Mouse (Mus musculus) forebrain, embryonic 10.5 days (tissue): ENCODE results near the gene Masp2. TPM values are rescaled to one million over a fixed set of nuclear protein-coding genes. Genes with fewer than 3 reads are reported as not detected.
A peak's percentile ranks its signal among the peaks of the same experiment; 100 is the strongest.

Experiments used
- DNase-seq: peaks from one replicate; pipeline ENCODE4 v3.0.0-alpha.2; 2017; ENCODE audit warnings: low spot score; ENCODE audit errors: extremely low spot score
- H3K27ac ChIP-seq: fragments of 300-500 bp; sonication (generic); 2 replicates; pipeline ENCODE4 v1.5.1; 2016; ENCODE audit warnings: mild to moderate bottlenecking
- H3K27me3 ChIP-seq: fragments of 300-500 bp; sonication (generic); 2 replicates; pipeline ENCODE4 v1.6.1; 2016; ENCODE audit warnings: mild to moderate bottlenecking; ENCODE audit not compliant: poor library complexity, severe bottlenecking
- H3K36me3 ChIP-seq: fragments of 300-500 bp; sonication (generic); replicated peaks from 2 replicates; pipeline ENCODE4 v1.6.1; 2016; ENCODE audit warnings: mild to moderate bottlenecking, moderate library complexity
- H3K4me1 ChIP-seq: fragments of 300-500 bp; sonication (generic); 2 replicates; pipeline ENCODE4 v1.6.1; 2016
- H3K4me3 ChIP-seq: fragments of 300-500 bp; sonication (generic); 2 replicates; pipeline ENCODE4 v1.5.1; 2016; ENCODE audit warnings: mild to moderate bottlenecking, moderate library complexity
- H3K9me3 ChIP-seq: fragments of 300-500 bp; sonication (generic); 2 replicates; pipeline ENCODE4 v1.6.1; 2016; ENCODE audit warnings: mild to moderate bottlenecking, moderate library complexity
- WGBS: fragments of 180-500 bp; shearing (Covaris S2); methylation state at CpG from one replicate; pipeline ENCODE4 v1.1.7; 2016; 5-methylcytosine and 5-hydroxymethylcytosine counted together
- polyA plus RNA-seq: library from polyadenylated mRNA; unstranded; fragments of >200 nt; fragmentation: Nextera tagmentation; extraction: Ambion mirVana; gene quantifications from 2 replicates; pipeline ENCODE4 v1.2.1, GENCODE M21; 2016

Gene Masp2
- polyA plus RNA-seq = 0.22 TPM in 1 of 2 replicates, not detected in the other

- H3K9me3 ChIP-seq = peaks cover 15% of the 10 kb centered on the region; the same call in 1 of the 2 replicates
- H3K36me3 ChIP-seq = peaks cover 33% of the 10 kb centered on the region
- H3K27ac ChIP-seq = no peak within 1 kb of the TSS
- H3K4me3 ChIP-seq = no peak within 1 kb of the TSS
- H3K4me1 ChIP-seq = 0 out of 2 replicates have a peak, but pooled peaks cover 16% of the 10 kb centered on the region
- no peak for DNase-seq
- no peaks in the 10 kb centered on the region for H3K27me3 ChIP-seq
- WGBS = 89% methylated on average over 14 of the region's 14 CpGs
These were observed at the start of gene Masp2 for GRCm38 (mm10) chr4:148602357-148603120. Gene Masp2 (plus strand): TSS chr4:148602554.

GRCm38 (mm10) chr4:148557766-148558165 is 44.6 kb upstream of the Masp2 start:
- Histone ChIP-seq H3K36me3 (peaks cover 77% of the 10 kb centered on the region), H3K27ac (peak overlapping the region; percentile 94), H3K4me3 (peak overlapping the region; percentile 68), H3K9me3 (no peaks in the 10 kb centered on the region), H3K4me1 (peaks cover 17% of the 10 kb centered on the region), H3K27me3 (no peaks in the 10 kb centered on the region)
- WGBS = 36% methylated on average over 6 of the region's 6 CpGs
- no peak for DNase-seq

GRCm38 (mm10) chr4:148558297-148559000 is 43.9 kb upstream of the Masp2 start, which contains the start of gene Exosc10:
Gene Exosc10 (plus strand): TSS chr4:148558429.
- Histone ChIP-seq H3K27ac (peak within 1 kb of the TSS; percentile 94), H3K4me3 (peak within 1 kb of the TSS; percentile 68), H3K27me3 (no peaks in the 10 kb centered on the region), H3K4me1 (peaks cover 17% of the 10 kb centered on the region), H3K36me3 (peaks cover 77% of the 10 kb centered on the region), H3K9me3 (no peaks in the 10 kb centered on the region)
- under 1% methylated on average over 63 of the region's 63 CpGs for WGBS
- peak; percentile 90 for DNase-seq

- no peak overlapping the region for H3K27ac ChIP-seq
- H3K36me3 ChIP-seq = peaks cover 82% of the 10 kb centered on the region
- WGBS = 95% methylated on average over 17 of the region's 17 CpGs
- H3K9me3 ChIP-seq = no peaks in the 10 kb centered on the region
- peaks cover 17% of the 10 kb centered on the region for H3K4me1 ChIP-seq
- H3K27me3 ChIP-seq = no peaks in the 10 kb centered on the region
- DNase-seq = no peak
- no peak overlapping the region for H3K4me3 ChIP-seq
These were observed 39.7 kb upstream of the Masp2 start for GRCm38 (mm10) chr4:148562676-148563075.

- Histone ChIP-seq H3K27ac (no peak overlapping the region), H3K27me3 (no peaks in the 10 kb centered on the region), H3K9me3 (no peaks in the 10 kb centered on the region), H3K36me3 (peaks cover 91% of the 10 kb centered on the region), H3K4me3 (no peak overlapping the region), H3K4me1 (peaks cover 9% of the 10 kb centered on the region)
- WGBS = 96% methylated on average over 12 of the region's 12 CpGs
- no peak for DNase-seq
These were observed 38.8 kb upstream of the Masp2 start for GRCm38 (mm10) chr4:148563595-148563994.

- H3K27ac ChIP-seq = no peak overlapping the region
- H3K4me1 ChIP-seq = no peaks in the 10 kb centered on the region
- 91% methylated on average over 10 of the region's 10 CpGs for WGBS
- no peaks in the 10 kb centered on the region for H3K9me3 ChIP-seq
- no peaks in the 10 kb centered on the region for H3K27me3 ChIP-seq
- DNase-seq = no peak
- H3K36me3 ChIP-seq = peaks cover 100% of the 10 kb centered on the region
- H3K4me3 ChIP-seq = no peak overlapping the region
These were observed 32.2 kb upstream of the Masp2 start for GRCm38 (mm10) chr4:148570138-148570537.

- Histone ChIP-seq H3K36me3 (peaks cover 100% of the 10 kb centered on the region), H3K27ac (no peak overlapping the region), H3K4me1 (no peaks in the 10 kb centered on the region), H3K27me3 (no peaks in the 10 kb centered on the region), H3K9me3 (no peaks in the 10 kb centered on the region), H3K4me3 (no peak overlapping the region)
- 97% methylated on average over 9 of the region's 9 CpGs for WGBS
- DNase-seq = no peak
These were observed 31.6 kb upstream of the Masp2 start for GRCm38 (mm10) chr4:148570693-148571295.

GRCm38 (mm10) chr4:148573222-148573621 is 29.1 kb upstream of the Masp2 start:
- Histone ChIP-seq H3K36me3 (peaks cover 100% of the 10 kb centered on the region), H3K27ac (no peak overlapping the region), H3K27me3 (no peaks in the 10 kb centered on the region), H3K9me3 (no peaks in the 10 kb centered on the region), H3K4me3 (no peak overlapping the region), H3K4me1 (no peaks in the 10 kb centered on the region)
- DNase-seq = no peak
- WGBS = 94% methylated on average over 7 of the region's 7 CpGs

- no peaks in the 10 kb centered on the region for H3K9me3 ChIP-seq
- H3K4me3 ChIP-seq = no peak overlapping the region
- H3K27me3 ChIP-seq = no peaks in the 10 kb centered on the region
- peaks cover 78% of the 10 kb centered on the region for H3K36me3 ChIP-seq
- 91% methylated on average over 9 of the region's 9 CpGs for WGBS
- DNase-seq = no peak
- H3K27ac ChIP-seq = no peak overlapping the region
- H3K4me1 ChIP-seq = no peaks in the 10 kb centered on the region
These were observed 21.6 kb upstream of the Masp2 start for GRCm38 (mm10) chr4:148580765-148581164.

- 94% methylated on average over 5 of the region's 5 CpGs for WGBS
- H3K4me1 ChIP-seq = no peaks in the 10 kb centered on the region
- H3K4me3 ChIP-seq = no peak overlapping the region
- H3K27me3 ChIP-seq = no peaks in the 10 kb centered on the region
- peaks cover 71% of the 10 kb centered on the region for H3K36me3 ChIP-seq
- H3K9me3 ChIP-seq = no peaks in the 10 kb centered on the region
- no peak overlapping the region for H3K27ac ChIP-seq
- DNase-seq = no peak
These were observed 20.9 kb upstream of the Masp2 start for GRCm38 (mm10) chr4:148581422-148581821.

GRCm38 (mm10) chr4:148583257-148583656 is 19.1 kb upstream of the Masp2 start:
- H3K9me3 ChIP-seq = no peaks in the 10 kb centered on the region
- no peak for DNase-seq
- no peaks in the 10 kb centered on the region for H3K4me1 ChIP-seq
- WGBS = 82% methylated on average over 4 of the region's 4 CpGs
- H3K4me3 ChIP-seq = no peak overlapping the region
- peaks cover 53% of the 10 kb centered on the region for H3K36me3 ChIP-seq
- H3K27ac ChIP-seq = no peak overlapping the region
- no peaks in the 10 kb centered on the region for H3K27me3 ChIP-seq

- Histone ChIP-seq H3K9me3 (no peaks in the 10 kb centered on the region), H3K27me3 (no peaks in the 10 kb centered on the region), H3K27ac (no peak overlapping the region), H3K4me3 (no peak overlapping the region), H3K4me1 (peaks cover 8% of the 10 kb centered on the region), H3K36me3 (peaks cover 19% of the 10 kb centered on the region)
- no peak for DNase-seq
- WGBS = 87% methylated on average over 9 of the region's 9 CpGs
These were observed 15.7 kb upstream of the Masp2 start for GRCm38 (mm10) chr4:148586648-148587047.

GRCm38 (mm10) chr4:148588793-148589192 is 13.6 kb upstream of the Masp2 start:
- no peak for DNase-seq
- Histone ChIP-seq H3K9me3 (no peaks in the 10 kb centered on the region), H3K27ac (no peak overlapping the region), H3K27me3 (no peaks in the 10 kb centered on the region), H3K4me3 (no peak overlapping the region), H3K4me1 (peaks cover 29% of the 10 kb centered on the region), H3K36me3 (peaks cover 15% of the 10 kb centered on the region)
- 86% methylated on average over 9 of the region's 9 CpGs for WGBS
